Mouse (Mus musculus) liver, postnatal 0 days (tissue): ENCODE data around the gene Prdm8. TPM values are rescaled to one million over a fixed set of nuclear protein-coding genes. Genes with fewer than 3 reads are reported as not detected.
A peak's percentile ranks its signal among the peaks of the same experiment; 100 is the strongest.

Experiments used
- ATAC-seq: fragments of 200-750 bp; cut with Nextera tagmentation; 2 replicates; pipeline ENCODE4 v1.8.0; 2017; ENCODE audit warnings: mild to moderate bottlenecking, moderate library complexity
- DNase-seq: peaks from one replicate; pipeline ENCODE4 v3.0.0-alpha.2; 2016
- H3K27ac ChIP-seq: fragments of 300-500 bp; sonication (generic); 2 replicates; pipeline ENCODE4 v1.5.1; 2014; ENCODE audit warnings: antibody characterized with exemption, moderate library complexity, mild to moderate bottlenecking, low read depth
- H3K27me3 ChIP-seq: fragments of 300-500 bp; sonication (generic); 2 replicates; pipeline ENCODE4 v1.6.1; 2014; ENCODE audit warnings: low read length, control low read depth, mixed read lengths; ENCODE audit not compliant: insufficient read depth
- H3K36me3 ChIP-seq: fragments of 300-500 bp; sonication (generic); replicated peaks from 2 replicates; pipeline ENCODE4 v1.6.1; 2014; ENCODE audit warnings: mild to moderate bottlenecking, control low read depth, low read length, moderate library complexity, mixed read lengths; ENCODE audit not compliant: insufficient read depth
- H3K4me1 ChIP-seq: fragments of 300-500 bp; sonication (generic); 2 replicates; pipeline ENCODE4 v1.6.1; 2014; ENCODE audit warnings: antibody characterized with exemption, mild to moderate bottlenecking, control low read depth; ENCODE audit not compliant: insufficient read depth
- H3K4me2 ChIP-seq: fragments of 300-500 bp; sonication (generic); 2 replicates; pipeline ENCODE4 v1.6.1; 2014; ENCODE audit warnings: low read depth, mild to moderate bottlenecking, low read length, moderate library complexity, mixed read lengths
- H3K4me3 ChIP-seq: fragments of 300-500 bp; sonication (generic); 2 replicates; pipeline ENCODE4 v1.5.1; 2014; ENCODE audit warnings: low read depth, low read length
- H3K9ac ChIP-seq: fragments of 300-500 bp; sonication (generic); replicated peaks from 2 replicates; pipeline ENCODE4 v1.6.1; 2014; ENCODE audit warnings: mild to moderate bottlenecking, moderate library complexity
- H3K9me3 ChIP-seq: fragments of 300-500 bp; sonication (generic); 2 replicates; pipeline ENCODE4 v1.6.1; 2016; ENCODE audit warnings: mild to moderate bottlenecking, control low read depth, low read length, mixed read lengths
- CTCF ChIP-seq: sonication (generic); IDR thresholded peaks from 2 replicates; pipeline ENCODE4 v1.5.1; 2016; ENCODE audit warnings: antibody characterized with exemption, low read depth
- EP300 ChIP-seq: IDR thresholded peaks from 2 replicates; pipeline ENCODE4 v1.6.1; 2016; ENCODE audit warnings: antibody characterized with exemption, low read depth, mild to moderate bottlenecking
- WGBS: fragments of 180-500 bp; shearing (Covaris S2); extraction: QIAGEN DNeasy Blood & Tissue Kit; methylation state at CpG from one replicate; pipeline ENCODE4 v1.1.7; 2014; ENCODE audit not compliant: insufficient replicate concordance; 5-methylcytosine and 5-hydroxymethylcytosine counted together
- polyA plus RNA-seq: library from polyadenylated mRNA; unstranded; fragments of >200 nt; fragmentation: Nextera tagmentation; extraction: Ambion mirVana; gene quantifications from 2 replicates; pipeline ENCODE4 v1.2.1, GENCODE M21; 2015

The Prdm8 gene
- polyA plus RNA-seq, 1 experiment from 2014 or later: not detected

- 3% methylated on average over 37 of the region's 37 CpGs for WGBS
- Histone ChIP-seq H3K27me3 (peaks cover 80% of the 10 kb centered on the region), H3K36me3 (no peaks in the 10 kb centered on the region), H3K9me3 (no peaks in the 10 kb centered on the region), H3K9ac (no peak overlapping the region), H3K27ac (no peak overlapping the region), H3K4me2 (peak overlapping the region; percentile 65), H3K4me3 (peak overlapping the region; percentile 45), H3K4me1 (peaks cover 6% of the 10 kb centered on the region)
- no peak for TF ChIP-seq EP300
- no peak for TF ChIP-seq CTCF
- no peak for DNase-seq
- 0 out of 2 replicates have a peak, but pooled peaks have one; percentile 5 for ATAC-seq
Measured at GRCm38 (mm10) chr5:98168356-98169285, 1.6 kb downstream of the Prdm8 start.

GRCm38 (mm10) chr5:98169376-98170351 lies 2.7 kb downstream of the Prdm8 start:
- no peak for TF ChIP-seq CTCF
- no peak for TF ChIP-seq EP300
- H3K27me3 ChIP-seq: peaks cover 80% of the 10 kb centered on the region
- no peak overlapping the region for H3K9ac ChIP-seq
- H3K4me3 ChIP-seq: 0 out of 2 replicates have a peak overlapping the region, but pooled peaks have one; percentile 45
- no peak overlapping the region for H3K4me2 ChIP-seq
- ATAC-seq: no peak
- no peaks in the 10 kb centered on the region for H3K9me3 ChIP-seq
- WGBS: 7% methylated on average over 30 of the region's 30 CpGs
- no peaks in the 10 kb centered on the region for H3K36me3 ChIP-seq
- H3K27ac ChIP-seq: no peak overlapping the region
- H3K4me1 ChIP-seq: peaks cover 6% of the 10 kb centered on the region
- DNase-seq: no peak

GRCm38 (mm10) chr5:98171651-98172230 lies 4.7 kb downstream of the Prdm8 start:
- Histone ChIP-seq H3K27ac (no peak overlapping the region), H3K9ac (no peak overlapping the region), H3K4me3 (no peak overlapping the region), H3K27me3 (peaks cover 70% of the 10 kb centered on the region), H3K4me2 (no peak overlapping the region), H3K9me3 (no peaks in the 10 kb centered on the region), H3K4me1 (peaks cover 6% of the 10 kb centered on the region), H3K36me3 (no peaks in the 10 kb centered on the region)
- ATAC-seq: no peak
- WGBS: 9% methylated on average over 9 of the region's 9 CpGs
- TF ChIP-seq EP300 (no peak), CTCF (no peak)
- no peak for DNase-seq

GRCm38 (mm10) chr5:98172502-98173181 lies 5.6 kb downstream of the Prdm8 start:
- Histone ChIP-seq H3K9me3 (no peaks in the 10 kb centered on the region), H3K27me3 (peaks cover 63% of the 10 kb centered on the region), H3K36me3 (no peaks in the 10 kb centered on the region), H3K4me3 (no peak overlapping the region), H3K4me1 (peaks cover under 1% of the 10 kb centered on the region), H3K27ac (no peak overlapping the region), H3K4me2 (no peak overlapping the region), H3K9ac (no peak overlapping the region)
- TF ChIP-seq EP300: no peak
- no peak for TF ChIP-seq CTCF
- DNase-seq: no peak
- 8% methylated on average over 15 of the region's 15 CpGs for WGBS
- no peak for ATAC-seq

- ATAC-seq (no peak), DNase-seq (no peak)
- TF ChIP-seq EP300 (no peak), CTCF (no peak)
- Histone ChIP-seq H3K4me2 (no peak overlapping the region), H3K4me1 (no peaks in the 10 kb centered on the region), H3K36me3 (no peaks in the 10 kb centered on the region), H3K27me3 (peaks cover 61% of the 10 kb centered on the region), H3K4me3 (no peak overlapping the region), H3K27ac (no peak overlapping the region), H3K9ac (no peak overlapping the region), H3K9me3 (no peaks in the 10 kb centered on the region)
Measured at GRCm38 (mm10) chr5:98173694-98174093, 6.7 kb downstream of the Prdm8 start.
